Mouse (Mus musculus) myocyte (in vitro differentiated cells): ENCODE results near the gene Gpr156. TPM values are rescaled to one million over a fixed set of nuclear protein-coding genes. Genes with fewer than 3 reads are reported as not detected.

Source experiments
- H3K27me3 ChIP-seq: one replicate; pipeline ENCODE4 v1.6.1; 2011; ENCODE audit not compliant: control insufficient read depth, insufficient read depth, insufficient read length
- H3K36me3 ChIP-seq: one replicate; pipeline ENCODE4 v1.6.1; 2011; ENCODE audit not compliant: control insufficient read depth, insufficient read depth
- H3K4me2 ChIP-seq: one replicate; pipeline ENCODE4 v1.6.1; 2011; ENCODE audit warnings: low read depth, control low read depth
- H3K4me3 ChIP-seq: one replicate; pipeline ENCODE4 v1.5.1; 2011; ENCODE audit warnings: mild to moderate bottlenecking, control low read depth, moderate library complexity
- H3K79me2 ChIP-seq: one replicate; pipeline ENCODE4 v1.6.1; 2011; ENCODE audit not compliant: control insufficient read depth, insufficient read depth
- H3ac ChIP-seq: one replicate; pipeline ENCODE4 v1.6.1; 2011; ENCODE audit not compliant: control insufficient read depth, insufficient read length
- CEBPB ChIP-seq: IDR thresholded peaks from 2 replicates; pipeline ENCODE4 v1.6.1; 2011; ENCODE audit warnings: mild to moderate bottlenecking, moderate library complexity; ENCODE audit not compliant: poor library complexity, insufficient read depth, severe bottlenecking
- E2F4 ChIP-seq: IDR thresholded peaks from one replicate; pipeline ENCODE4 v1.6.1; 2011; ENCODE audit warnings: mild to moderate bottlenecking, control low read depth, moderate library complexity; ENCODE audit not compliant: insufficient read depth
- MAX ChIP-seq: IDR thresholded peaks from one replicate; pipeline ENCODE4 v1.6.1; 2011; ENCODE audit warnings: low read depth, mild to moderate bottlenecking, control low read depth
- MYOD1 ChIP-seq, 3 experiments: IDR thresholded peaks; one replicate each; pipeline ENCODE4 v1.6.1; 2011; ENCODE audit warnings: control low read depth in 2 of 3, low read depth in 2 of 3, mild to moderate bottlenecking in 2 of 3, moderate library complexity in 1 of 3; ENCODE audit not compliant: insufficient read length in 2 of 3, control insufficient read depth in 1 of 3
- MYOG ChIP-seq, 3 experiments: IDR thresholded peaks; one replicate each; pipeline ENCODE4 v1.6.1; 2011; ENCODE audit warnings: control low read depth in 2 of 3, low read depth in 2 of 3, mild to moderate bottlenecking in 2 of 3; ENCODE audit not compliant: insufficient read length in 2 of 3, control insufficient read depth in 1 of 3, insufficient read depth in 1 of 3
- POLR2A ChIP-seq: IDR thresholded peaks from one replicate; pipeline ENCODE4 v1.6.1; 2011; ENCODE audit warnings: low read depth, mild to moderate bottlenecking, control low read depth, moderate library complexity; ENCODE audit not compliant: insufficient read length
- POLR2AphosphoS2 ChIP-seq: IDR thresholded peaks from one replicate; pipeline ENCODE4 v1.6.1; 2011; ENCODE audit warnings: low read depth, control low read depth; ENCODE audit not compliant: insufficient read length
- REST ChIP-seq: IDR thresholded peaks from one replicate; pipeline ENCODE4 v1.6.1; 2011; ENCODE audit warnings: mild to moderate bottlenecking, control low read depth, moderate library complexity; ENCODE audit not compliant: insufficient read depth, insufficient read length
- SRF ChIP-seq: IDR thresholded peaks from one replicate; pipeline ENCODE4 v1.6.1; 2011; ENCODE audit warnings: low read depth; ENCODE audit not compliant: control insufficient read depth, insufficient read length
- TCF12 ChIP-seq: IDR thresholded peaks from one replicate; pipeline ENCODE4 v1.6.1; 2011; ENCODE audit warnings: mild to moderate bottlenecking, control low read depth; ENCODE audit not compliant: poor library complexity, insufficient read depth, severe bottlenecking
- TCF3 ChIP-seq: IDR thresholded peaks from one replicate; pipeline ENCODE4 v1.6.1; 2011; ENCODE audit warnings: low read depth, control low read depth; ENCODE audit not compliant: insufficient read length
- USF1 ChIP-seq: IDR thresholded peaks from one replicate; pipeline ENCODE4 v1.6.1; 2011; ENCODE audit warnings: low read depth, mild to moderate bottlenecking, control low read depth, moderate library complexity
- polyA plus RNA-seq: library from polyadenylated mRNA; unstranded; fragments of >200 nt; fragmentation: generic; extraction: Trizol; gene quantifications from one replicate; pipeline ENCODE4 v1.2.1, GENCODE M21; 2012; ENCODE audit warnings: missing spikeins

Gpr156 gene
- polyA plus RNA-seq, 1 experiment, result 0.06 TPM

DNA sequence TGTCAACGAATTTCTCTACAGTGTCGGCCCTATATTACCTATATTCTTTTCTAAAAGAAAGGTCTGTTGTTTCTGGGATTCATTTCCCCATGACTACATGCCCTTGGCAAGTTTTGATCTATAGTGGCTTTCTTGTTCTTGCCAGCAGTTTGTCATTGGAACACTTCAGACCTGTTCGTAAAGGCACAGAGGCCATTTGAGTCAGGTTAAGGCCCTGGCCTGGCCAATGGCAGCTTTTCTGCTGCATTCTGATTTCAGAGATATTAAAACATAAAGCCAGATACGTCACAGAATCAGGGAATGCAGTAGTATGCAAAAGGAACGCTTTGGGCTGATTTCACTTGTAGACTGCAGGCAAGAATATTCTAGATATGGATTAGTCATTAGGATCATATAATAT is 17.5 kb upstream of the Gpr156 start:
- Histone ChIP-seq H3K4me2 (no peak overlapping the region), H3K4me3 (no peak overlapping the region), H3K79me2 (no peaks in the 10 kb centered on the region), H3K36me3 (no peaks in the 10 kb centered on the region), H3ac (no peak overlapping the region), H3K27me3 (no peaks in the 10 kb centered on the region)
- TF ChIP-seq MYOG (IDR thresholded peaks at IDR 0.05; ENCODE audit: control insufficient read depth in 1 of 3, insufficient read depth in 1 of 3, insufficient read length in 2 of 3, low read depth in 2 of 3), result no peak
- TF ChIP-seq USF1, result no peak
- no peak for TF ChIP-seq SRF
- TF ChIP-seq TCF3, result no peak
- TF ChIP-seq MYOD1 (IDR thresholded peaks at IDR 0.05; ENCODE audit: control insufficient read depth in 1 of 3, insufficient read length in 2 of 3, low read depth in 2 of 3), result no peak
- TF ChIP-seq POLR2AphosphoS2, result no peak
- TF ChIP-seq MAX, result no peak
- TF ChIP-seq E2F4, result no peak
- no peak for TF ChIP-seq TCF12
- no peak for TF ChIP-seq POLR2A
- TF ChIP-seq REST, result no peak
- no peak for TF ChIP-seq CEBPB

DNA sequence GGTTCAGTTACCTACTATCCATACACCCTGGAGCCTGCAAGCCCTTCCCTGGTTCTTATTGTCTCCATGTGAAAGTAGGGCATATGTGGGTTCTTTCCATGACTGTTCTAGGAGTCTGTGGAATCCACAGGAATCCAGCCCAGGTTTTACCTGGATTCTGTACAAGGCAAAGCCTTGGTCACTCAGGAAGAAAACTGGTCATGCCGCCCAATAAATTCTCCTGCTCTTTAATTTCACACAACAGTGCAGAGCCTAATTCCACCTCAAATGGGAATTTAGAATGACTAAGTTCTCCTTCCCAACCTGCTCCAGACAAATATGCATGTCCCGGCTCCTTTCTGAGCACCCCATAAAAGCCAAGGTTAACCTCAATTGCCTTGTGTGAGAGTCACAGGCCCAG is 16.9 kb upstream of the Gpr156 start:
- Histone ChIP-seq H3ac (no peak overlapping the region), H3K4me3 (no peak overlapping the region), H3K79me2 (no peaks in the 10 kb centered on the region), H3K4me2 (no peak overlapping the region), H3K36me3 (no peaks in the 10 kb centered on the region), H3K27me3 (no peaks in the 10 kb centered on the region)
- TF ChIP-seq TCF3, result no peak
- no peak for TF ChIP-seq CEBPB
- TF ChIP-seq POLR2A, result no peak
- TF ChIP-seq MYOD1 (IDR thresholded peaks at IDR 0.05; ENCODE audit: control insufficient read depth in 1 of 3, insufficient read length in 2 of 3, low read depth in 2 of 3), result no peak
- TF ChIP-seq SRF, result no peak
- TF ChIP-seq POLR2AphosphoS2, result no peak
- TF ChIP-seq TCF12, result no peak
- no peak for TF ChIP-seq REST
- no peak for TF ChIP-seq MYOG (IDR thresholded peaks at IDR 0.05; ENCODE audit: control insufficient read depth in 1 of 3, insufficient read depth in 1 of 3, insufficient read length in 2 of 3, low read depth in 2 of 3)
- no peak for TF ChIP-seq E2F4
- no peak for TF ChIP-seq MAX
- TF ChIP-seq USF1, result no peak

DNA sequence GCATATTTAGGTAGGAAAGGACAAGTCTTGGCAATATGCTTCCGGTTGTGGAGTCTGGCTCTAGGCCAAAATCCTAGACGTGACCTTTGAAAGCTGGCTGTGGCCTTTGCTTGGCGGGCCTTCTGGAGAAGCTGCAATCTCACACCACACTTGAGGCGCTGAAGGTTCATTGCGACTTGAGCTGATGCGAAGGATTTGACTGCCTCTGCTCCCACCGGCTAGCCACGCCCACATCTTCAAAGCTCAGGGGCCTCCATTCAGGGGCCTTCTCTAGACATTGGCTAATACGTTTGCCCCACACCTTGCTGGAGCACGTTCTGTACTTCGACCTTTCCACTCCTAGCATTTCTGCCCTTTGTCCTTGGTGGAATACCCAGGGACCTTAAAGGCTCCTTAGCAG is 15.0 kb upstream of the Gpr156 start:
- no peak overlapping the region for H3K4me3 ChIP-seq
- no peaks in the 10 kb centered on the region for H3K36me3 ChIP-seq
- no peak overlapping the region for H3ac ChIP-seq
- no peaks in the 10 kb centered on the region for H3K27me3 ChIP-seq
- no peaks in the 10 kb centered on the region for H3K79me2 ChIP-seq
- H3K4me2 ChIP-seq, result no peak overlapping the region
- no peak for TF ChIP-seq MAX
- TF ChIP-seq MYOG (IDR thresholded peaks at IDR 0.05; ENCODE audit: control insufficient read depth in 1 of 3, insufficient read depth in 1 of 3, insufficient read length in 2 of 3, low read depth in 2 of 3), result no peak
- TF ChIP-seq CEBPB, result no peak
- TF ChIP-seq E2F4, result no peak
- TF ChIP-seq TCF3, result no peak
- TF ChIP-seq REST, result no peak
- no peak for TF ChIP-seq TCF12
- no peak for TF ChIP-seq USF1
- no peak for TF ChIP-seq POLR2AphosphoS2
- TF ChIP-seq MYOD1 (IDR thresholded peaks at IDR 0.05; ENCODE audit: control insufficient read depth in 1 of 3, insufficient read length in 2 of 3, low read depth in 2 of 3), result no peak
- TF ChIP-seq SRF, result no peak
- no peak for TF ChIP-seq POLR2A

DNA sequence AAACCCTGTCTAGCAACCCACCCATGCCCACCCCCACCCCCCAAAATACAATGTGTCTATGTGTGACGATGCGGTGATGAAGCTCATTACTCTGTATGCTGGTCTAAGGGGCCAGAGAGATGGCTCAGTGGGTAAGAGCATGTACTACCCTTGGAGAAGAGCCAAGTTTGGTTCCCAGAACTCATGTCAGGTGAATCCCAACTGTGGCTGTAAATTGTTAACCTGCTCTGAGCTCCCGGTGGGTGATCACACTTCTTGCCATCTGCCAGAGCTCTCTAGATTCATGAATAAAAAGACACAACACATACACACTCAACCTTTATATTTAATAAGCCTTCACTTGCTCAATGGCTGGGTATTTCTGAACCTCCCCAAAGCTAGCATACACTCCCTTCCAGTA is 9.8 kb upstream of the Gpr156 start:
- H3ac ChIP-seq, result no peak overlapping the region
- H3K4me3 ChIP-seq, result no peak overlapping the region
- H3K27me3 ChIP-seq, result no peaks in the 10 kb centered on the region
- H3K36me3 ChIP-seq, result no peaks in the 10 kb centered on the region
- TF ChIP-seq TCF12 (no peak), POLR2A (no peak), REST (no peak), POLR2AphosphoS2 (no peak), MYOD1 (IDR thresholded peaks at IDR 0.05; ENCODE audit: control insufficient read depth in 1 of 3, insufficient read length in 2 of 3, low read depth in 2 of 3) (no peak), SRF (no peak), CEBPB (no peak), E2F4 (no peak), MYOG (IDR thresholded peaks at IDR 0.05; ENCODE audit: control insufficient read depth in 1 of 3, insufficient read depth in 1 of 3, insufficient read length in 2 of 3, low read depth in 2 of 3) (no peak), TCF3 (no peak), USF1 (no peak), MAX (no peak)
- no peaks in the 10 kb centered on the region for H3K79me2 ChIP-seq
- H3K4me2 ChIP-seq, result no peak overlapping the region

DNA sequence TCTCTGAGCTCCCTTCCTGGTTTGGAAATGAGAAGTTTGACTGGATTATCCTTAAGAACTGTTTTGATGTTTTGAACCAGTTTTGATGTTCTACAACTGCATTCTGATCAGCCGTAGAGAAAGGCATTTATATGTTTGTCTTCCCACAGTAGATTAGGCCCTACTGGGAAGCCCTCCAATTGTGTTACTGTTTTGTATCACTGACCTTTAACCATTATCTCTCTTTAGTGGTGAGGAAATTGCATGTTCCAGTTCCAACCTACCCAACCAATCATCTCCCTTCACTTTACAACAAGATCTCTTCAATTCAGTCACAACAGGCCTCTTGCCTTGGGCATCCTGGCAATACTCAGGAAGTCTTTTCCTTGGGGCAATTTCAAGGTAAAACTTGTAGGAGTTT is 5.2 kb upstream of the Gpr156 start:
- no peak overlapping the region for H3K4me2 ChIP-seq

More for the DNA sequence above, 5.2 kb upstream of the Gpr156 start:
- TF ChIP-seq MYOD1 (IDR thresholded peaks at IDR 0.05; ENCODE audit: control insufficient read depth in 1 of 3, insufficient read length in 2 of 3, low read depth in 2 of 3) (no peak), MYOG (IDR thresholded peaks at IDR 0.05; ENCODE audit: control insufficient read depth in 1 of 3, insufficient read depth in 1 of 3, insufficient read length in 2 of 3, low read depth in 2 of 3) (no peak), USF1 (no peak), CEBPB (no peak), SRF (no peak), TCF3 (no peak), E2F4 (no peak), POLR2AphosphoS2 (no peak), TCF12 (no peak), POLR2A (no peak), REST (no peak), MAX (no peak)
- no peaks in the 10 kb centered on the region for H3K79me2 ChIP-seq
- no peaks in the 10 kb centered on the region for H3K36me3 ChIP-seq
- no peak overlapping the region for H3ac ChIP-seq
- peaks cover 1% of the 10 kb centered on the region for H3K27me3 ChIP-seq
- H3K4me3 ChIP-seq, result no peak overlapping the region
